Mouse (Mus musculus): ENCODE results near the gene P2rx5. TPM values are rescaled to one million over a fixed set of nuclear protein-coding genes. Genes with fewer than 3 reads are reported as not detected.

The P2rx5 gene
- polyA plus RNA-seq (2014; fragmentation: Nextera tagmentation; extraction: Ambion mirVana) = 0.08 TPM in 1 of 2 replicates, not detected in the other

GRCm38 (mm10) chr11:73159957-73160810, at the start of gene P2rx5:
Gene P2rx5 (plus strand): TSS chr11:73160421.
- Histone ChIP-seq H3K9me3 (ENCODE audit: control insufficient read depth, low read length) (no peaks in the 10 kb centered on the region), H3K27me3 (ENCODE audit: control insufficient read depth, insufficient read depth, low read length) (peaks cover 20% of the 10 kb centered on the region), H3K4me3 (ENCODE audit: low read depth, low read length) (peak within 1 kb of the TSS; percentile 32), H3K27ac (replicated peaks; ENCODE audit: low read depth, low read length) (no peak within 1 kb of the TSS), H3K4me1 (ENCODE audit: control insufficient read depth, insufficient read depth, low read length) (peaks cover 2% of the 10 kb centered on the region; the same call in 1 of the 2 replicates), H3K9ac (ENCODE audit: low read length) (peak within 1 kb of the TSS; percentile 40), H3K36me3 (ENCODE audit: control insufficient read depth, insufficient read depth, low read length) (no peaks in the 10 kb centered on the region), H3K4me2 (ENCODE audit: low read depth, severe bottlenecking) (peak within 1 kb of the TSS; percentile 80)
- ATAC-seq (ENCODE audit: insufficient number of reproducible peaks, low FRiP score, low TSS enrichment, low read depth) = no peak; the same call in 1 of the 2 replicates
- DNase-seq (ENCODE audit: low spot score) = peak; percentile 65
- 2% methylated on average over 49 of the region's 49 CpGs for WGBS

- H3K9ac ChIP-seq (ENCODE audit: low read length) = no peak overlapping the region
- no peaks in the 10 kb centered on the region for H3K36me3 ChIP-seq (ENCODE audit: control insufficient read depth, insufficient read depth, low read length)
- WGBS = 69% methylated on average over 6 of the region's 6 CpGs
- no peak overlapping the region for H3K4me3 ChIP-seq (ENCODE audit: low read depth, low read length)
- no peak overlapping the region for H3K27ac ChIP-seq (replicated peaks; ENCODE audit: low read depth, low read length)
- H3K4me2 ChIP-seq (ENCODE audit: low read depth, severe bottlenecking) = no peak overlapping the region
- no peak for DNase-seq (ENCODE audit: low spot score)
- H3K9me3 ChIP-seq (ENCODE audit: control insufficient read depth, low read length) = no peaks in the 10 kb centered on the region
- H3K27me3 ChIP-seq (ENCODE audit: control insufficient read depth, insufficient read depth, low read length) = no peaks in the 10 kb centered on the region
- H3K4me1 ChIP-seq (ENCODE audit: control insufficient read depth, insufficient read depth, low read length) = no peaks in the 10 kb centered on the region
- ATAC-seq (ENCODE audit: insufficient number of reproducible peaks, low FRiP score, low TSS enrichment, low read depth) = no peak; the same call in 1 of the 2 replicates
Observed at GRCm38 (mm10) chr11:73111414-73111813, 48.8 kb upstream of the P2rx5 start.

- Histone ChIP-seq H3K9me3 (ENCODE audit: control insufficient read depth, low read length) (no peaks in the 10 kb centered on the region), H3K4me1 (ENCODE audit: control insufficient read depth, insufficient read depth, low read length) (no peaks in the 10 kb centered on the region), H3K27me3 (ENCODE audit: control insufficient read depth, insufficient read depth, low read length) (no peaks in the 10 kb centered on the region), H3K27ac (replicated peaks; ENCODE audit: low read depth, low read length) (no peak overlapping the region), H3K9ac (ENCODE audit: low read length) (no peak overlapping the region), H3K4me2 (ENCODE audit: low read depth, severe bottlenecking) (no peak overlapping the region), H3K36me3 (ENCODE audit: control insufficient read depth, insufficient read depth, low read length) (peaks cover 3% of the 10 kb centered on the region; the same call in 1 of the 2 replicates), H3K4me3 (ENCODE audit: low read depth, low read length) (no peak overlapping the region)
- ATAC-seq (ENCODE audit: insufficient number of reproducible peaks, low FRiP score, low TSS enrichment, low read depth) (no peak), DNase-seq (ENCODE audit: low spot score) (no peak)
- 97% methylated on average over 6 of the region's 6 CpGs for WGBS
Observed at GRCm38 (mm10) chr11:73126495-73126894, 33.7 kb upstream of the P2rx5 start.

GRCm38 (mm10) chr11:73131020-73131419, 29.2 kb upstream of the P2rx5 start:
- no peak overlapping the region for H3K9ac ChIP-seq (ENCODE audit: low read length)
- H3K27me3 ChIP-seq (ENCODE audit: control insufficient read depth, insufficient read depth, low read length) = no peaks in the 10 kb centered on the region
- 0 out of 2 replicates have a peak, but pooled peaks cover 3% of the 10 kb centered on the region for H3K4me1 ChIP-seq (ENCODE audit: control insufficient read depth, insufficient read depth, low read length)
- no peak overlapping the region for H3K4me2 ChIP-seq (ENCODE audit: low read depth, severe bottlenecking)
- ATAC-seq (ENCODE audit: insufficient number of reproducible peaks, low FRiP score, low TSS enrichment, low read depth) = no peak
- no peak overlapping the region for H3K4me3 ChIP-seq (ENCODE audit: low read depth, low read length)
- DNase-seq (ENCODE audit: low spot score) = no peak
- H3K9me3 ChIP-seq (ENCODE audit: control insufficient read depth, low read length) = no peaks in the 10 kb centered on the region
- 84% methylated on average over 7 of the region's 7 CpGs for WGBS
- H3K36me3 ChIP-seq (ENCODE audit: control insufficient read depth, insufficient read depth, low read length) = peaks cover 16% of the 10 kb centered on the region
- H3K27ac ChIP-seq (replicated peaks; ENCODE audit: low read depth, low read length) = no peak overlapping the region

- no peak overlapping the region for H3K9ac ChIP-seq (ENCODE audit: low read length)
- H3K9me3 ChIP-seq (ENCODE audit: control insufficient read depth, low read length) = no peaks in the 10 kb centered on the region
- ATAC-seq (ENCODE audit: insufficient number of reproducible peaks, low FRiP score, low TSS enrichment, low read depth) = no peak
- WGBS = 96% methylated on average over 6 of the region's 6 CpGs
- H3K4me3 ChIP-seq (ENCODE audit: low read depth, low read length) = no peak overlapping the region
- no peak overlapping the region for H3K4me2 ChIP-seq (ENCODE audit: low read depth, severe bottlenecking)
- no peak overlapping the region for H3K27ac ChIP-seq (replicated peaks; ENCODE audit: low read depth, low read length)
- peaks cover 9% of the 10 kb centered on the region for H3K4me1 ChIP-seq (ENCODE audit: control insufficient read depth, insufficient read depth, low read length)
- H3K27me3 ChIP-seq (ENCODE audit: control insufficient read depth, insufficient read depth, low read length) = no peaks in the 10 kb centered on the region
- peaks cover 16% of the 10 kb centered on the region for H3K36me3 ChIP-seq (ENCODE audit: control insufficient read depth, insufficient read depth, low read length)
- no peak for DNase-seq (ENCODE audit: low spot score)
Observed at GRCm38 (mm10) chr11:73132999-73133398, 27.2 kb upstream of the P2rx5 start.

- Histone ChIP-seq H3K36me3 (ENCODE audit: control insufficient read depth, insufficient read depth, low read length) (peaks cover 16% of the 10 kb centered on the region), H3K4me3 (ENCODE audit: low read depth, low read length) (no peak overlapping the region), H3K27me3 (ENCODE audit: control insufficient read depth, insufficient read depth, low read length) (no peaks in the 10 kb centered on the region), H3K9ac (ENCODE audit: low read length) (0 out of 2 replicates have a peak overlapping the region, but pooled peaks have one; percentile 17), H3K27ac (replicated peaks; ENCODE audit: low read depth, low read length) (no peak overlapping the region), H3K4me1 (ENCODE audit: control insufficient read depth, insufficient read depth, low read length) (peaks cover 9% of the 10 kb centered on the region), H3K9me3 (ENCODE audit: control insufficient read depth, low read length) (no peaks in the 10 kb centered on the region), H3K4me2 (ENCODE audit: low read depth, severe bottlenecking) (no peak overlapping the region)
- 79% methylated on average over 5 of the region's 5 CpGs for WGBS
- ATAC-seq (ENCODE audit: insufficient number of reproducible peaks, low FRiP score, low TSS enrichment, low read depth) (no peak), DNase-seq (ENCODE audit: low spot score) (no peak)
Observed at GRCm38 (mm10) chr11:73134222-73134621, 26.0 kb upstream of the P2rx5 start.

GRCm38 (mm10) chr11:73136587-73136986, 23.6 kb upstream of the P2rx5 start:
- H3K9me3 ChIP-seq (ENCODE audit: control insufficient read depth, low read length) = no peaks in the 10 kb centered on the region
- H3K4me1 ChIP-seq (ENCODE audit: control insufficient read depth, insufficient read depth, low read length) = peaks cover 9% of the 10 kb centered on the region
- WGBS = 81% methylated on average over 6 of the region's 6 CpGs
- peaks cover 13% of the 10 kb centered on the region for H3K36me3 ChIP-seq (ENCODE audit: control insufficient read depth, insufficient read depth, low read length)
- no peak overlapping the region for H3K27ac ChIP-seq (replicated peaks; ENCODE audit: low read depth, low read length)
- H3K9ac ChIP-seq (ENCODE audit: low read length) = no peak overlapping the region; the same call in 1 of the 2 replicates
- H3K27me3 ChIP-seq (ENCODE audit: control insufficient read depth, insufficient read depth, low read length) = no peaks in the 10 kb centered on the region
- peak overlapping the region; percentile 92; the same call in 1 of the 2 replicates for H3K4me3 ChIP-seq (ENCODE audit: low read depth, low read length)
- no peak for DNase-seq (ENCODE audit: low spot score)
- ATAC-seq (ENCODE audit: insufficient number of reproducible peaks, low FRiP score, low TSS enrichment, low read depth) = no peak
- peak overlapping the region; percentile 70; the same call in 1 of the 2 replicates for H3K4me2 ChIP-seq (ENCODE audit: low read depth, severe bottlenecking)

GRCm38 (mm10) chr11:73137116-73137515, 23.1 kb upstream of the P2rx5 start:
- 48% methylated on average over 11 of the region's 11 CpGs for WGBS
- peaks cover 9% of the 10 kb centered on the region for H3K4me1 ChIP-seq (ENCODE audit: control insufficient read depth, insufficient read depth, low read length)
- H3K27ac ChIP-seq (replicated peaks; ENCODE audit: low read depth, low read length) = no peak overlapping the region
- no peaks in the 10 kb centered on the region for H3K9me3 ChIP-seq (ENCODE audit: control insufficient read depth, low read length)
- peaks cover 13% of the 10 kb centered on the region for H3K36me3 ChIP-seq (ENCODE audit: control insufficient read depth, insufficient read depth, low read length)
- DNase-seq (ENCODE audit: low spot score) (no peak), ATAC-seq (ENCODE audit: insufficient number of reproducible peaks, low FRiP score, low TSS enrichment, low read depth) (no peak)
- peak overlapping the region; percentile 70 for H3K4me2 ChIP-seq (ENCODE audit: low read depth, severe bottlenecking)
- H3K27me3 ChIP-seq (ENCODE audit: control insufficient read depth, insufficient read depth, low read length) = no peaks in the 10 kb centered on the region
- peak overlapping the region; percentile 92 for H3K4me3 ChIP-seq (ENCODE audit: low read depth, low read length)
- peak overlapping the region; percentile 82 for H3K9ac ChIP-seq (ENCODE audit: low read length)
